Mouse (Mus musculus) Patski (cell line): ENCODE measurements at regions not wholly inside any gene's neighbourhood (a gene's known extent, or its start where the extent isn't known, plus 50 kb on each side); places are given as distances from the start of the nearest gene placed in this dataset.
"Not testable (repeated sequence)": the region's sequence is repeated elsewhere in the genome, so short reads cannot be mapped to it uniquely, and the experiment has no call there.

ENCODE experiments used
- ATAC-seq: fragments of 100-300 bp; one replicate; pipeline ENCODE4 v1.8.0; 2021
- CTCF ChIA-PET: fragments of 350-600 bp; sonication (Branson Sonifier 250); formaldehyde crosslinking; loops from one replicate; lab custom pipeline; 2022; ENCODE audit warnings: inconsistent platforms; lab: Charles Lee
- POLR2A ChIA-PET: fragments of 350-600 bp; sonication (Branson Sonifier 250); formaldehyde crosslinking; loops from one replicate; lab custom pipeline; 2022; ENCODE audit warnings: antibody characterized with exemption, inconsistent platforms; lab: Charles Lee
- DNase-seq: peaks from one replicate; pipeline ENCODE4 v3.0.0-alpha.2; 2011; ENCODE audit warnings: low read depth, low spot score
- H3K27me3 ChIP-seq: fragments of 371-371 bp; one replicate; pipeline ENCODE4 v1.5.1; 2021
- CTCF ChIP-seq: fragments of 100-300 bp; IDR thresholded peaks from one replicate; pipeline ENCODE4 v1.5.1; 2021
- in situ Hi-C: fragments of 300-500 bp; cut with MboI; formaldehyde crosslinking; loops from 3 replicates; pipeline ENCODE4 v1.11.1; 2018; ENCODE audit warnings: low pct_unique_long_range_greater_than_20kb, mixed read lengths

DNA sequence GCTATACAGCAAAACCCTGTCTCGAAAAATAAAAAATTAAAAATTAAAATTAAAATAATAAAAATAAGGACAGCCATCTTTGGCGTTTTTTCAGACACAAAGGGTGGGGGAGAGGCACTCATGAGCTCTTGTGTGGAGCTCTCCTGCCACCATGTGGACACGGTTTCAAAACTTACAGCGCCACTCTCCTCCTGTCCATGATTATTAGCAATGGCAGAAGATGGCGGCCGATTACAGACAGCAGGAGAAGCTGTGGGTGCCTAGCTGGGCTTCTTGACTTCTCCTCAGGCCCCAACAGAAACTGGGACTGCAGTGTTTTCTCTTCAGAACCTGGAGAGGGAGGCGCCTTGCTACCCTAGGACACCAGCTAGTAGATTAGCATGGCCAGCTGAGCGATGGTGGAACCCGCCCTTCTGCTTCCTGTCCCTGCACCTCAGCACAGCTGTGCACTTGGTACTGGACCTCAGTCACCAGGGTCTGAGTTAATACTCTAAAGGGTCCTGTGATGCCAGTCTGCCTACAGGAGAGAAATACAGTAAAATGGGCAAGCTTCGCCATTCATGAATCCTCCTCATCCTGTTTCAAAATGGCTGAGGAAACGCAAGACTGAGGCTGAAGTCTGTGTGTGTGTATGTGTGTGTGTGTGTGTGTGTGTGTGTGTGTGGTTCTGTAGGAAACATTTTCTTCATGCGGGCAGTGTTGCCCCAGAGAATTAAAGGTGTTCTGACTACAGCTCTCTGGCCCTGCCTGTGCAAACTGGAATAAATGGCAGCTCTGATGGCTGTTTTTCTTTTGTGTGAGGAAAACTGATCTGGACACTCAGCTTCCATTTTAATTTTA, 155.7 kb upstream of the Olfr1324 start:
- TF ChIP-seq CTCF: peak; percentile 70
- peak; percentile 53 for ATAC-seq
- in situ Hi-C loops: no loop called here
- no peaks in the 10 kb centered on the region for H3K27me3 ChIP-seq
- DNase-seq: no peak
- ChIA-PET POLR2A (no interaction called here), CTCF (interaction anchor here (0.7 to 1.8 kb wide), 6 partner anchors 11 to 37 kb away, joined by 3 to 8 read pairs (median 4); no protein-coding TSS in a partner anchor)

DNA sequence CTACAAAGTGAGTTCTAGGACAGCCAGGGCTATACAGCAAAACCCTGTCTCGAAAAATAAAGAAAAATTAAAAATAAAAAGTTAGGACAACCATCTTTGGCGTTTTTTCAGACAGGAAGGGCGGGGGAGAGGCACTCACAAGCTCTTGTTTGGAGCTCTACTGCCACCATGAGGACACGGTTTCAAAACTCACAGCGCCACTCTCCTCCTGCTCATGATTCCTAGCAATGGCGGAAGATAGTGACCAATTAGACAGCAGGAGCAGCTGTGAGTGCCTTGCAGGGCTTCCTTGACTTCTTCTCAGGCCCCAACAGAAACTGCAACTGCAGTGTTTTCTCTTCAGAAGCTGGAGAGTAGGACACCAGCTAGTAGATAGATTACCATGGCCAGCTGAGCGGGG, 151.9 kb upstream of the Olfr1324 start:
- in situ Hi-C loops: no loop called here
- no peaks in the 10 kb centered on the region for H3K27me3 ChIP-seq
- CTCF ChIA-PET: interaction anchor here (1.1 kb wide), 2 partner anchors 17 to 25 kb away, joined by 3 read pairs; no protein-coding TSS in a partner anchor
- POLR2A ChIA-PET: interaction anchor here (0.7 to 0.8 kb wide), 2 partner anchors 14 to 463 kb away, joined by 3 to 4 read pairs; no protein-coding TSS in a partner anchor
- DNase-seq (no peak), ATAC-seq (peak; percentile 68)
- peak; percentile 75 for TF ChIP-seq CTCF

- CTCF ChIA-PET: interaction anchor here (0.9 to 1.5 kb wide), 4 partner anchors 10 to 35 kb away, joined by 3 to 5 read pairs (median 4); no protein-coding TSS in a partner anchor
- no peak for DNase-seq
- POLR2A ChIA-PET: interaction anchor here (0.8 kb wide), 1 partner anchor 40 kb away, joined by 3 read pairs; no protein-coding TSS in a partner anchor
- no peak for ATAC-seq
- TF ChIP-seq CTCF: peak; percentile 73
- in situ Hi-C loops: no loop called here
- no peaks in the 10 kb centered on the region for H3K27me3 ChIP-seq
These were observed 148.5 kb upstream of the Olfr1324 start for GRCm38 (mm10) chrX:50576824-50577223.

GRCm38 (mm10) chrX:50572191-50573095, 144.1 kb upstream of the Olfr1324 start:
- not testable (repeated sequence) for DNase-seq

DNA sequence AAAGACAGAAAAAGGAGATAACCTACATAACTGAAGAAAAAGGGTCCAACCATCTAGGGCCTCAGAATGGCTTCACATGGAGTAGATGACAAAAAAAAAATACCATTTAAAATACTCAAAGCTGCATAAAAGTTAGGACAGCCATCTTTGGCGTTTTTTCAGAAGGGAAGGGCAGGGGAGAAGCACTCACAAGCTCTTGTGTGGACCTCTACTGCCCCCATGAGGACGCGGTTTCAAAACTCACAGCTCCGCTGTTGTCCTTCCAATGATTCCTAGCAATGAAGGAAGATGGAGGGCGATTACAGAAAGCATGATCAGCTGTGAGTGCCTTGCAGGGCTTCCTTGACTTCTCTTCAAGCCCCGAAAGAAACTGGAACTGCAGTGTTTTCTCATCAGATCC, 140.8 kb upstream of the Olfr1324 start:
- ChIA-PET CTCF (no interaction called here), POLR2A (no interaction called here)
- ATAC-seq (no peak), DNase-seq (no peak)
- no peaks in the 10 kb centered on the region for H3K27me3 ChIP-seq
- peak; percentile 53 for TF ChIP-seq CTCF
- in situ Hi-C loops: no loop called here

More at GRCm38 (mm10) chrX:50572191-50573095, 144.1 kb upstream of the Olfr1324 start:
- peak; percentile 68 for TF ChIP-seq CTCF
- in situ Hi-C loops, H3K27me3 ChIP-seq, POLR2A ChIA-PET: not testable (repeated sequence)
- peak; percentile 72 for ATAC-seq
- CTCF ChIA-PET: interaction anchor here (0.7 to 1.2 kb wide), 5 partner anchors 10 to 48 kb away, joined by 3 to 4 read pairs (median 3); no protein-coding TSS in a partner anchor

GRCm38 (mm10) chrX:50566345-50566744, 138.0 kb upstream of the Olfr1324 start:
- ChIA-PET CTCF (interaction anchor here (1.0 to 1.2 kb wide), 2 partner anchors 11 to 18 kb away, joined by 3 to 8 read pairs; no protein-coding TSS in a partner anchor), POLR2A (interaction anchor here (0.9 kb wide), 1 partner anchor 14 kb away, joined by 4 read pairs; no protein-coding TSS in a partner anchor)
- ATAC-seq: peak; percentile 77
- peak; percentile 49 for DNase-seq
- peak; percentile 80 for TF ChIP-seq CTCF
- no peaks in the 10 kb centered on the region for H3K27me3 ChIP-seq
- in situ Hi-C loops: no loop called here

DNA sequence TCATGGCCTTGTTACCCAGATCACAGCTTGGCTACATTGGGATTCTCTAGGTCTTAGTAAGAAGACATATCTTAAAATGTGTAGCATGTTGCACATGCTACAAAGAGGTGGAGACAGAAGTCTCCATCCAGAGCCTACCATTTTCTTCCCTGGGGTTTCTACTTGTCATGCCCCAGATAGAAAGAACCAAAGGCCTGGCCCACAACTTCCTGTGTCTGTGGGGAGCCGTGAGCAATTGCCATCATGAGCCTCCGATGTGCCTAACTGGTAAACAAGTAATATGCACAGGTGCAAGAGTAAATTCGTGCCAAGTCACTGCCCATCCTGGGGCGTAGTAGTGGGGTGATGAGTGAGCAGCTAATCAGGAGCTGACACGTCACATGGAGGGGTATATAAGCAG, 136.7 kb upstream of the Olfr1324 start:
- POLR2A ChIA-PET, in situ Hi-C loops, ATAC-seq, DNase-seq, H3K27me3 ChIP-seq, CTCF ChIA-PET: not testable (repeated sequence)

DNA sequence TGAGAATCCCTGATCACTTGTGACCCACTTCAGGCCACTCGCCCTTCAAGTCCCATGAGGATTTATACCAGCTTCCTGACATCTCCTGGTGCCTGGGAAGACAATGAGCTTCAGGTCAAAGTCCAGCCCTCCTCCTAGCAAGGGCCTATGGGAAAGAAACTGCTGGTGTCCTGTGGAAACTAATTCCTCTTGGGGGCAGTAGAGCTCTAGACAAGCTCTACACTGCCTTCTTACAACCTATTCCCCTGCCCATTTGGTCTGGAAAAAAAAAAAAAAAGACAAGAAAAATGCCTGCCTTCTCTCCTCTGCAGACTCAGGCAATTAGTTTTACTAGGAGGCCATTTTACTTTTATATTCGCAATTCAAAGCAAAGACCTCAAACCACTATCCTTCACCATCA, 132.6 kb upstream of the Olfr1324 start:
- ChIA-PET POLR2A (no interaction called here), CTCF (interaction anchor here (0.8 to 0.9 kb wide), 2 partner anchors 12 to 59 kb away, joined by 3 read pairs; no protein-coding TSS in a partner anchor)
- peaks cover 18% of the 10 kb centered on the region for H3K27me3 ChIP-seq
- DNase-seq: no peak
- in situ Hi-C loops: no loop called here
- ATAC-seq: peak; percentile 84
- peak; percentile 65 for TF ChIP-seq CTCF

DNA sequence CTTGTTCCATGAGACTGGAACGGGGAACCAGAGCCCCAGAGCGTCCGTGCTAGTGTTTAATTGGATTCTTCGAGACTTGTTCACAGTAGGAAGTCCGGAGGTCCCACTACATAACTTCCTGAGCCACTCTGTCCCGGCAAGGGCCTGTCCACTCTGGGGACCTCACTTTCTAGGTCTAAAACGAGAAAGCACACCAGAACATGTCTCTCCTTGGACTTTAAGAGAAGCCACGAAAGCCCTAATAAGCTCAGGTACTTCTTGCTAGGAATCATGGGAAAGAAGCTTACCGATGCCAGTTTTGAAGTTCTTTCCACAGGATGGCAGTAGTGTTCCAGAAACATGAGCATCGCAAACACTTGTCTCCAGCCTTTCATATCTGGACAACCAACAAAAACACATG, 122.0 kb upstream of the Olfr1324 start:
- ATAC-seq: peak; percentile 67
- TF ChIP-seq CTCF: peak; percentile 47
- ChIA-PET CTCF (interaction anchor here (0.8 to 1.2 kb wide), 3 partner anchors 10 to 41 kb away, joined by 3 to 6 read pairs (median 3); no protein-coding TSS in a partner anchor), POLR2A (no interaction called here)
- H3K27me3 ChIP-seq: peaks cover 4% of the 10 kb centered on the region
- in situ Hi-C loops: no loop called here
- no peak for DNase-seq

DNA sequence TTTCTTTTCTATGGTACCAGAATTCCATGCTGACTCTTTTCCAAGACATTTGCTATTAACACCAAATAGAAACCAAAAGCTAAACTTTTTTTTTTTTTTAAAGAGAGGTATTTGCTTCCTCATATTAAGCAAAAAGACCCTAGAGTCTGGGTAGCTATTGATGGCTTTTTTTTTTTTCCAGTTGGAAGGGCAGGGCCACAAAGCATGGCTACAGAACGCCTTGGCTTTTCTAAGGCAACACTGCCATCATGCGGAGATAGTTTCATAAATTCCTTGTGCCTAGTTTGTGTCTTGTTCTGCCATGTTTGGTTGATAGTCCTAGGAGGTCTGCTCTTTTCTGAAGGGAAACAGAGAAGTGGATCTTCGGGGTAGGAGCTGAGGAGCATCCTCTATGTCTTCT, 121.4 kb upstream of the Olfr1324 start:
- peak; percentile 43 for TF ChIP-seq CTCF
- in situ Hi-C loops: no loop called here
- CTCF ChIA-PET: interaction anchor here (0.8 to 1.2 kb wide), 3 partner anchors 10 to 41 kb away, joined by 3 to 6 read pairs (median 3); no protein-coding TSS in a partner anchor
- no peak for DNase-seq
- POLR2A ChIA-PET: no interaction called here
- peaks cover 3% of the 10 kb centered on the region for H3K27me3 ChIP-seq
- ATAC-seq: no peak

DNA sequence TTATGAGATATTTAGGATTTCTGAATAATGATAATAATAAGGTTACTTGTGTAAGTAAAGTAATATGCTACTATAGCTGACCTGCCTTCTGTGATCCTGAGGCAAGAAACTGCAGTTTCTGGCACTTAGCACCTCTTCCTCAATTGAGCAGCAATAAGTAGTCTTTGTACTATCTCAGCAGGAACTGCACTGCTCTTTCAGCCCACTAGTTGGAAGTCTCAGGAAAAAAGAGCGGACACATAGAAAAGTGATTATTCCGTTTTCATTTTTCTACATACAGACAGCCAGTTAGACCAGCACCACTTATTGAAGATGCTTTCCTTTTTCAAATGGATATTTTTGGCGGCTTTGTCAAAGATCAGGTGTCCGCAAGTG, 109.5 kb upstream of the Olfr1324 start:
- in situ Hi-C loops, ATAC-seq: not testable (repeated sequence)

More for the DNA sequence above, 109.5 kb upstream of the Olfr1324 start:
- POLR2A ChIA-PET, DNase-seq, CTCF ChIA-PET: not testable (repeated sequence)
- H3K27me3 ChIP-seq: peaks cover 19% of the 10 kb centered on the region
